Mouse (Mus musculus) heart, postnatal 14 days (tissue): Measurements from ENCODE around the gene Srgap3. TPM values are rescaled to one million over a fixed set of nuclear protein-coding genes. Genes with fewer than 3 reads are reported as not detected.
A peak's percentile ranks its signal among the peaks of the same experiment; 100 is the strongest.

Experiments used
- DNase-seq, 2 experiments: peaks; one replicate each; pipeline ENCODE4 v3.0.0; 2021 to 2022
- intact Hi-C: fragments of 180-260 bp; cut with DNase I; formaldehyde crosslinking; loops from one replicate; pipeline ENCODE4 v1.15.1; 2025
- long read RNA-seq, 2 experiments: library from polyadenylated mRNA; stranded (forward); transcript quantifications; one replicate each; pipeline ENCODE4 v2.0.0; 2021
- total RNA-seq, 2 experiments: library from RNA; stranded (reverse); gene quantifications; 2 replicates each; pipeline ENCODE4 v1.2.3; 2021

The Srgap3 gene
- total RNA-seq: 1 to 10 TPM; 1.5 to 1.9 TPM
- long read RNA-seq, experiment 1, partial matches to known transcripts: 0 of 1 reads
- long read RNA-seq, experiment 1, other reads (novel, unspliced or antisense): 1 of 1 reads
- long read RNA-seq, experiment 2: 0 reads

DNA sequence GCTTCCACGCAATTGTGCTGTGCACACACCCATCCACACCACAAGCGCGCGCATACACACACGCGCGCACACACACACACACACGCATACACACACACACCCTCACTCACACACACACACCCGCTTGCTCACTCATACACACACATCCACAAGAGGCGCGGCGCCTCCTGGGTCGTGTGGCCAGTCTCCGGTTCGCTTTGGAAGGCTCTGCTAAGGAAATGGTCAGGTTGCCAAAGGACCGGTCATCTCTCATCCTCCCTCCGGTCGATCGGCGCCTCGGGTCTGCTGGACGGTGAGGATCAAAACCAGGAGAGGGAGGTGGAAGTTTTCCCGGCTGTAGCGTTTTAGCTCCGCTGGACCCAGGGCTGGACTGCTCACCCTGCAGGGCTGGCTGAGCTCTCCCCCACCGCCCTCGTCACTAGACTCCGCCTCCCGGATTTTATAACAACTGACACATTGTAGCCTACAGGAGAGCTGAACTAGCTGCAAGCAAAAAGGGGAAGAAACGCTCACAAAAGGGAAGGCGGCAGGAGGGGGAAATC is at the start of gene Srgap3:
Srgap3 (minus strand) TSS at position 372 of the 542 bp plus-strand sequence.
- peak; percentile 74 to 79 for DNase-seq
- intact Hi-C loops: no loop called here

DNA sequence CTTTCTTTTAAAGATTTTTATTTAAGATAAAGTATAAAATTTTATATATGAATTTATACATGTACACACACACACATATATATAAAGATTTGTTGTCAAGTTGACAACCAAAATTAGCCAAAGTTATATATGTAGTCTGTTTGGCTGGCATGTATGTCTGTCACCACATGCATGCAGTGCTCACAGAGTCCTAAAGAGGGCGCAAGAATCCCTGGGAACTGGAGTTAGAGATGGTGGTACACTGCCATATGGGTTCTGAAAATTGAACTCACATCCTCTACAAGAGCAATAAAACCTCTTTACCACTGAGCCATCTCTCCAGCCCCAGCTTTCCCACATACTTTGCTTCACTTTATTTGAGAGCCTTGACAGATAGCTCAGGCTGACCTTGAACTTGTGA is 48.6 kb upstream of the Srgap3 start:
- DNase-seq: no peak
- intact Hi-C loops: no loop called here

DNA sequence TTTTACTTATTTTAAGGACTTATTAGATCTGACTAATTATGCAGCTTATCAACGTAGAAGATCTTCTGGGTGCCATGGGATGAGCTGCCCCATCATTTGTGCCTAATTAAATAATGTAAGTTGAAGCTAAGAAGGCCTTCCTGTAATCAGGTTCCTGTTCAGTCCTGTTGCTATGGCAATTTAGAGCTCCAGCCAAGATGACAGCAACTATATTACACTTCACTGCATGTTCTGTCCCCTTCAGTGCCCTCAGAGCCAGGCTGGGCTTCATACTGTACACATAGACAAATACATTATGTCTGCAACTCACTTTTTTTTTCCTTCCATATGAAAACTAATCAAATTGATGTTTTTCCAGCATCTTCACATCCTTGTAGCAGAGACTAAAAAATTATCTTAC is 43.1 kb upstream of the Srgap3 start:
- intact Hi-C loops: no loop called here

DNA sequence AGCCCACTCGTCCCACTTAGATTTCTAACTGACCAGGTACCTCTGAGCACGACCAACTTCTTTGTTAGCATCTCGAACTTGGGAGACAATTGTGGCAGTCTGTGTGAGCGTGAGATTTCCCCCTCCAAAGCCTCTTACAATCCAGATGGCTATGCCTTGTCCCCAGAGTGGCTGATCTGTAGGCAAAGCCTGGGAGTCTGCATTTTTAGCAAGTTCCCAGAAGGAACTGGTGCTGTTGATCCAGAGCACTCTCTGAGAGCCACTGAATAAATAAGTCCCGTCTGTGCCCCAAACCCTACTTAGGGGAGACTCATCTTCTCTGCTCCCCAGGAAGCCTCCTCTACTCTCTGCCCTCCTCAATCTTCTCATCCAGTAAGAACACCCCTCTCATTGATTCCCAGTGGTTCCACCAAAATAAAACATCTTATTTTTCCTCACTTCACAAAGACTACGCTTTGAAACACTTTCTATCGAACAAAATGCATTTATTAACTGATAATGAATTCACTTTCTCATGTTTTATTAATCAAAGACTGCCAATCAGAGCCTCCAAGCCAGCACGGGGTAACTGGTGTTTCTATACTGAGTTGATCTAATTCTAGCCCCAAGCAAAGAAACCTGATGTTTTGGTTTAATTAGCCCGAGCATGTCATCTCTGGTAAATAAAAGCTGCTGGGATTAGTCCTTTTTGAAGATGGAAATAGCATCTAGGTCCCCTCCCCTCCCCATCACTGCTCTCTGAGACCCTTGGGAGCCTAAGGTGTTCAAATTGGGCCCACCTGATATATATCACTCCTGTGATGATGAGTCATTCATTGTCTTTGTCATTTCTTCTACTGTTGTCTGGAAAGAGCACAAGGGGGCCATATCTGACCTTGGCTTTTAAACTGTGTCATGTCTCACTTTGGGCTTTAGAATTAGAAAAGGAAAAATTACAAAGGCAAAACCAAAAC is 38.6 kb upstream of the Srgap3 start:
- intact Hi-C loops: no loop called here
- DNase-seq: no peak

More for the DNA sequence above, 43.1 kb upstream of the Srgap3 start:
- DNase-seq: no peak

DNA sequence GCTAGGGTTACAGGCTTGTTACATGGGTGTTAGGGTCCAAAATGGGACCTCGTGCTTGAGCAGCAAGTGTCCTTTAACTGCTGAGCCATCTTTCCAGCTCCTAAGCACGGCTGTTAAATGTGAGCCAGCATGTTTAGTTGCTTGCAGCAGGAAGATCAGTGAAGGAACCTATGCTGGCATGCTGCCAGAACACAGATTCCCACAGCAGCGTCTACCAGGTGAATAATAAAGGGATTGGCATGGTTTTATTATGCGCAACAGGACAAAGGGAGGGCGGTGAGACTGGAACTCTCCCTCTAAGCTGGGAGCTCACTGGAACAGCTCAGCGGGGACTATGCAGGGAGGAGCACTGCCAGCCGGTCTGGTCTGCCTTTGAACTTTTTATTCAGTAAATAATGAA is 35.2 kb upstream of the Srgap3 start:
- intact Hi-C loops: no loop called here

DNA sequence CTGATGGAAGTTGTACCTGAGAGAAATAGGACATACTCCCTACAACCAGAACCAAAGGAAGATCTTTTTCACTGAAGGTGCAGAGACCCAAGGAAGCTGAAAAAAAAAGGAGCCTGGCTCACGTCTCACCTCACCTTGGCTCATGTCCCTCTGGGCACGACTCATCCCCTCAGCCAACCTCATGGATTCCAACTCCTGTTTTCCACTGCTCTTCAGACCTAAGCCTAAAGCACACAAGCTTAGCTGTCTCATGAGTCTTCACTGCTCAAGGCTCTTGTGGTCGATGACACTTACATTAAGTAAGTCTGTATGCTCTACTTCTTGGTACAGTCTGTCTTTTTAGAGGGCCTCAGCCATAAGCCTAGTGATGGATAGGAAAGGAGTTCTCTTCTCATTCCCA is 31.9 kb upstream of the Srgap3 start:
- intact Hi-C loops: no loop called here
- DNase-seq: no peak

More for the DNA sequence above, 35.2 kb upstream of the Srgap3 start:
- DNase-seq: no peak

DNA sequence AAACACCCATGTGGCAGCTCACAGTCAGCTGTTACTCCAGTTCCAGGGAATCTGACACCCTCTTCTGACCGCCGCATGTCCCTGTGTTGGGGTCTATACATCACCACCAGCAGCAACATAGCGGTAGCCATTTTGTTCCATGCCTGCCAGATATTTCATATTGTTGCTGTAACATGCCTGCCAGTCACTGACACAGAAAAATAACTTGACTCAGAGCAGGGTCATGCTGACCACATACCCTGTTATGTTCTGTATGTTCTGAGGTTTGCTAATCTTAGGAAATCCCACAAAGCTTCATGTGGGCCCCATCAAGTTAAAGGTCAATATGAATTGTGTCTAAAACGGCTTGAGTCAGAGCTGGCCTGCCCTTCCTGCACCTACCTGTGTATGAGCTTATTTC is 30.2 kb upstream of the Srgap3 start:
- intact Hi-C loops: no loop called here
- no peak for DNase-seq

DNA sequence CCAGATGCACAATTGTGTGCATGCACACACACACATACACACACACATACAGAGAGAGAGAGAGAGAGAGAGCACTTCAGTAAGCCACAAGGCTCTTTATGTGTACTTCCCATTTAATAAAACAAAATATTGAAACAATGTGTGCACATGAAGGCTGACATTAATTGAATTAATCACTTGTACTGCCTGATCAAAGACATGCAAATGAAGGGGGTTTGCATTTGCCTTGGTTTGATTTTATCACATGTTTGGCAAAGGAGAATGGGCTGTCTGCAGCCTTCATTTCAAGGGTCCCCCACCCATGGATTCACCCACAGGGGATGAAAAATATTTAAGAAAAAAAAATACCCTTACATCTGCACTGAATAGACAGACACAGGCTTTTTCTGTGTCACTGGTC is 29.5 kb upstream of the Srgap3 start:
- intact Hi-C loops: no loop called here
- DNase-seq: no peak

DNA sequence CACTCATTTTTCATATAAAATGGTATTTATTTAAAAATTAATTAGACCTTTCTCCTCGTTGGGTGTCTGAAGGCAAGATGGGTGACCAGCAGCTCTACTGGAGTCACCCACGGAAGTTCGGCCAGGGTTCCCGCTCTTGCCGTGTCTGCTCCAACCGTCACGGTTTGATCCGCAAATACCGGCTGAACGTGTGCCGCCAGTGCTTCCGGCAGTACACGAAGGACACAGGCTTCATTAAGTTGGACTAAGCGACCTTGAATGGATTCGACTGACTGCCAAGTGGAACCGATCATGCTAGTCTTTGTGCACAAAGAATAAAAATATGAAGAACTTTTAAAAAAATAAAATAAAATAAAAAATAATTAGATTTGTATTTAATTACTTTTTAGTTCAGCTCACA is 29.1 kb upstream of the Srgap3 start:
- no peak for DNase-seq

DNA sequence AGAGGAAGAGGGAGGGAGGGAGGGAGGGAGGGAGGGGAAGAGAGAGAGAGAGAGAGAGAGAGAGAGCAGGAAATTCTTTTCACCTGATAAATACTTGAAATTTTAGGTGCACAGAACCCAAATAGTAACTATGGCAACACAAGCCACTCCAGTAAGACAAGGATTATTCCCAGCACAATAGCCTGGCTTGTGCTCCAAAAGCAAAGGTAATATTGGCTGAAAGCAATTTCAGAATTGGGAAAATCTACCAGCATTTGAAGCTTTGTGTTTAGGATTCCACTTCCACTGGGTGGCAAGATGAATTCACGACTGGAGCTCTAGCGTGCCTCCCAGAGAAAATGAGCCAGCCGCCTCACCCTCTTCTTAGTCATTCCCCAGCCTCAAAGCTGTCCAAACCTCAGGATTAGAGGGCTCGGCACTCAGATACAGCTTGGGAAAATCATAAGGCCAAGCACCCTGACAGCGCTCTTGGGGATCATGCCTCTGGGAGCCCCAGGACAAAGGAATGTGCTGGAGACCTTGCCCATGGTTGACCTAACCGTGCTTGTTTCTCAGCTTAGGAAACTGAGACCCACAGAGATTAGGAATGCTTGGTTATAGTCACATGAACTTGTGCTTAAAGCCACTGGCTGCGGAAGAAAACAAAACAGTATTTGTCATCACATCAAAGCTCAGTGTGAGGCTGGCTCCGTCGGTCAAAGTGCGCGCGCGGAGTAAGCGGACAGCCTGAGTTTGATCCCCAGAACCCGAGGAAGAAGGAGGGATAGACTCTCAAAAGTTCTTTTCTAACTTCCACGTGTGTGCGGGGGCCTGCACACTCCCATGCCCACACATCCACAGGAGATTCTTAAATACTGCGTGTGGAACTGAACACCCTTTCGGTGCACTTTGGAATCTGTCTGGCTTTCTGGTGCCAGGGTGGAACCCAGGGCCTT is 27.0 kb upstream of the Srgap3 start:
- DNase-seq: no peak
- intact Hi-C loops: no loop called here

More for the DNA sequence above, 29.1 kb upstream of the Srgap3 start:
- intact Hi-C loops: no loop called here

DNA sequence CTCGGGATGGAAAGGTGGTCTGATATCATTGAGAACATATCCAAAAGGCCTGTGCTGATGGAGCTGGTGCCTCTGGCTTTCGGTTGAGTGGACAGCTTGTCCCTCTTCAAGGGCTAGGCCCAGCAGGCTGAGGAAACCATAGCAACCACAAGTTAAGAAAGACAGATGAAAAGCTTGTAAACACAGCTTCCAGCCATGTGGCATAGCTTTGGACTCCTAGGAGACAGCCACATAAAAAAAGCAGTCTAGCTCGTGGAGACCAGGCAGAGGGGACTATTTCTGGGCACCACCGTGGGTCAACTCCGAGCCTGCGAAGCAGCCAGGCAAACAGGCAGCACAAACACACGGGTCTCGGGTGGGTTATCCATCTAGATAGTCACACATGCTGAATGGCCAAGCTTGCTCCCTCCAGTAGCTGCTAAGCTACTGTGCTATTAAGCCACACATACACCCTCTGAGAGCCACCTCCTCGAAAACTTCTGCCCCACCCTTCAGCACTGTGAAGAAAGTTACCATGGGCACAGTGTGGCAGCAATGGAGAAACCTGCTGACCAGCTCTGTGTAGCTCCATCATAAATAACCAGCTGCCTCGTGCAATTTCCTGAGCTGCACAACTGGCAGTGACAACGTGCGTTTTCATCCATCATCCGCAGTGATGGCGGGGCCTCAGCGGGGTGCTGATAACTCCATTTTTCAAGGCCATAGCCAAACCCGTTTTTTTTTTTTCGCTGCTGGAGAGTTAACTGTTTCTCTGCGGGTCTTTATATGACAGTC is 26.0 kb upstream of the Srgap3 start:
- no peak for DNase-seq
- intact Hi-C loops: no loop called here

DNA sequence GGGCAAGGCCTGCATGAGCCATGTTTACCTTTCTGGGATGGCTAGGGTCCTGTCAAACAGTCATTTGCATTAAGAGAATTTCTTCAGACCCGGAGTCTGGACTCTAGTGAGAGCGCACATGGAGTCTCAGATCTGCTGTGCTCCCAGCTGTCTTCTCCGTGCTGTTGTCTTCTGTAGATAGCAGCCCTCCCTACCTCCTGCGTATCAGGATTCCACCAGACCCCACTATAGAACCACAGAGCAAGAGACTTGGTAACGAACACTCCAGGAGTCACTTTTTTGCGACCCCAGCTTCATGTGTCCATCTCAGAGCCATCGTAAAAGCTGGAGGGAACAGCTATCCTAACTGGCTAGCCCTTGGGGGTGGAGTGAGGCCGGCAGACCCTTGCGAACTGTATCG is 25.1 kb upstream of the Srgap3 start:
- no peak for DNase-seq

DNA sequence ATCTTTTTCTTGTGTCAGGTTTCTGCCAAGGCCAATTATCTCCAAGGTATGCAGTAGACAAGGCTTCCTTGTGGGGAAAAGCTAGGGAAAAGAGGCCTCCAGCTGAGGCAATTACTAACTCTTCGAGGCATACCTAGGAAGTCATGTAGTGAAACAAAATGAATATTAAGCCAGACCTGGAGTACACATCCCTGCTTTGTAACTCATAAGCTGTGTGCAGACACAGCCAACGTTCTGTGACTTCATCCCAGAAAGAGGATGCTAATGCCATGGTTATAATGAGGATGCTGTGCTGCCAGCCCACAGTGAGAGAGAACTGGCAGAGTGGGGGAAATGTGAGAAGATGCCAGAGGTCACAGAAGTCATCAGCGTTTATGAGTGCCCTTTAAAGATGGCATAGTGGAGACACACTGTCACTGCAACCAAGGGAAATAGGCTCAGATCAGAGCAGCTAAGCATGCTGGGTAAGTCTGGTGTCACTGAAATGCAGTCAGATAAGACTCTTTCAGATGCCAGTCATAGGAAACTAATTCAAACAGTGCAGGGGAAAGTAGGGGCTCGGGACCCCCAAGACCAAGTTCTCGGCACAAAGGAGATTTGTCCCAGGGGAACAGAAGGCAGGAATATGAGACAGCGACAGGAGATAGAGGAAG is 24.2 kb upstream of the Srgap3 start:
- intact Hi-C loops: no loop called here
- DNase-seq: no peak

More for the DNA sequence above, 25.1 kb upstream of the Srgap3 start:
- intact Hi-C loops: no loop called here

DNA sequence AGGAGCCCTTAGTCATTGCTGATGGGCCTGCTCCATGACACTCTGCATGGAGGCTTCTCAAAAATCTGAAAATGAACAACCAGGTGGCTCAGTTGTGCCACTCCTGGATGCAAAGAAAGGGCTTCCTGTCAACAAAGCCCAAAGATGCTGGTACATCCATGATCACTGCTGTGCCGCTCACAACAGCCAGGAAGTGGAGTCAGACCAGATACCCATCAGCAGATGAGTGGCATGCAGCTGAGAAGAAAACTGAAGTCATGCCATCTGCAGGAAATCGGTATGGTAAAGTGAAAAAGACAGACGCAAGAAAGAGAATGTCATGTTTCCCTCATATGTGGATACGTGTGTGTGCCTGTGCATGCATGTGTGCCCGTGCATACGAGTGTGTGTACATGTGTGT is 20.3 kb upstream of the Srgap3 start:
- intact Hi-C loops: no loop called here
- no peak for DNase-seq

DNA sequence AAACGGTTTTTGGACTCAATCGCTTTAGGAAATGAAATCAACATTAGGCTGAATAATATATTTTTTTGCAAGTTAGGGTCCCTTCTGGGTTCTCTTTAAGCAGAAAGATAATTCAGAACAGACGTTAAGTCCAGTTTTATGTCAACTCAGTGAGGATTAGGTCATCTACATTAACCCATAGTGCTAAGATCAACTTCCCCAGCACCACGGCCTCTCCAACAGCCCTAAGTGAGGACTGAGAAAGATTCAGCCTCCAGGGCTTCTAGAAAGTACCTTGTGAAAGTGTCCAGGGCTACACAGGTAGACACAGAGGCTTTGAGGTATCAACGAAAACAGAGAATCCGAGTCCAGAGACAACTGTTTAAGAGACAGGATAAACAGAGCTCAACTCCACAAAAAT is 11.3 kb upstream of the Srgap3 start:
- no peak for DNase-seq

DNA sequence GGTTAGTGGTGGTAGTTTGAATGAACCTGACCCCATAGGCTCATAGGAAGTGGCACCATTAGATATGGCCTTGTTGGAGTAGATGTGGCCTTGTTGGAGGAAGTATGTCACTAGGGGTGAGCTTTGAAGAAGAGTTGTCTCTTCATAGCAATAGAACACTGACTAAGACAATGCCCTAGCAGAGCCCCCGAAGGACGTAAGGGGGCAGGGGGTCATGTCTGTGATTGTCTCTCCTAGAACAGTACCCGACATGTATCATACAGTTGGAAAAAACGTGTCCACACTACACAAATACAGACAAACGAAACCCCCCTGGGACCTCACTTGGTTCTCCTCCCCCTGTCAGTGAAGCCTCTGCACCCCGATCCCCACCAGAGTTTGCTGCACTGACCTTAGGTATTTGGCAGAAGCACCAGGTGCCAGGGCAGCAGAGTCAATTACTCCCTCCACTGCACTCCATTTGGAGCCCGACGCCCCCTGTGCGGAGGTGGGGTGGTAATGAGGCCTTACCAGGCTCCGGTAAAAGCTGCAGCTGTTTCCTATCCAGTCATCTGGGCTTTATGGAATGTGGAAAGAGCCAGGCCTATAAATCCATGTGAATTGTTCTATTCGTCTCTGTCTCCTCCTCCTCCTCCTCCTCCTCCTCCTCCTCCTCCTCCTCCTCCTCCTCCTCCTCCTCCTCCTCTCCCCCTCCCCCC is 10.7 kb upstream of the Srgap3 start:
- no peak for DNase-seq
- intact Hi-C loops: no loop called here

More for the DNA sequence above, 11.3 kb upstream of the Srgap3 start:
- intact Hi-C loops: no loop called here

DNA sequence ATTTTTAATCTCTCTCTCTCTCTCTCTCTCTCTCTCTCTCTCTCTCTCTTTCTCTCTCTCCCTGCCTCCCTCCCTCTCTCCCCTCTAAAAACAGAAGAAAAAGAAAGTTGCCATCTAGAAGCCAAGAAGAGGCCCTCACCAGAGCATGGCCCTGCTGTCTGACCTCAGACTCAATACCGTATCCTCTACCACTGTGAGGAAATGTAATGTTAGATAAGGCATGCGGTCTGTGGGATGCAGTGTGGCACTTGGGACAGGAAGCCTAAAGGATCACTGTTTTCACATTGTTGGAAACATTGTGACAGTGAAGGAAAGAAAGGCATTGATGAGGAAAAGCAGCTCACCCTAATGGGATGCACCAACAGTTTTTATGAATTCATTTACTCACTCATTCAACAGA is 8.7 kb upstream of the Srgap3 start:
- intact Hi-C loops: no loop called here
- no peak for DNase-seq

DNA sequence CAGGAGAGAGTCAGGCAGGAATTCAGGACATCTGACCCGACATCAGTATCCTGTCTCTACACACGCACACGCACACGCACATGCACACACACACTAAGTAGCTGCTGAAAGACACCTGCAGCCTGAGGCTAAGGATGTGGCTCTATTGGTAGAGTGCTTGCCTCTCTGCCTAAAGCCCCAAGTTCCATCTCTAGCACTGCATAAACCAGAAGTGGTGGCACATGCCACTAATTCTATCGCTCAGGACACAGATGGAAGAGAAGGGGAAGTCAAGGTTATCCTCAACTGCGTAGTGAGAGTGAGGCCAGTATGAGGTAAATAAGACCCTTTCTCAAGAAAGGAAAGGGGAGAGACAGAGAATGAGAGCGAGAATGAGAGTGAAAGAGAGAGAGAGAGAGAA is 6.8 kb upstream of the Srgap3 start:
- no peak for DNase-seq
- intact Hi-C loops: no loop called here

DNA sequence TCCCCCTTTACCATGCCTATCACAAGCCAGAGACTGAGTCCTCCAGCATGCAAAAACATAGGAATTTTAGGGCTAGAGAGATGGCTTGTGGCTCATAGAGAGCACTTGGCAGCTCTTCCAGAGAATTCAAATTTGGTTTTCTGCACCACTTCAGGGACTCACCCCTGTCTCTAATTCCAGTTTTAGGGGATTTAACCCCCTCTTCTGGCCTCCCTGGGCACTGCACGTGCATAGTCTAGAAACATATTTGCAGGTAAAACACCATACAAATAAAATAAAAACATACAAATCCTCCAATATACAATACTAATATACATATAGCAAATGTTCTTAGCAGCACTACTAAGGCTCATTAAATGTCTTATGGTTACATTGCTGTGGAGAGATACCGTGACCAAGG is 4.2 kb upstream of the Srgap3 start:
- DNase-seq: no peak
- intact Hi-C loops: no loop called here
